Mouse (Mus musculus) megakaryocyte progenitor cell, adult 5-6 weeks (primary cell): Measurements from ENCODE around the gene Tmem245. TPM values are rescaled to one million over a fixed set of nuclear protein-coding genes. Genes with fewer than 3 reads are reported as not detected.
"Not testable (repeated sequence)": the region's sequence is repeated elsewhere in the genome, so short reads cannot be mapped to it uniquely, and the experiment has no call there.

Source experiments
- ATAC-seq: replicated peaks from 2 replicates; pipeline ENCODE4 v1.8.0; 2016; ENCODE audit warnings: mild to moderate bottlenecking, moderate TSS enrichment, inconsistent platforms; ENCODE audit not compliant: poor library complexity
- total RNA-seq, 2 experiments: library from RNA; stranded (forward) in 1 of 2; stranded (reverse) in 1 of 2; fragments of 157-497, 149-512 nt in 1 of 2; fragments of 200-1000 nt in 1 of 2; gene quantifications; 2 replicates each; pipeline versions ENCODE4 v1.2.3 to v1.2.4; 2015 to 2017

Tmem245 gene
- total RNA-seq, 2 experiments from 2014 or later: 5.0 to 14.6 TPM

- no peak for ATAC-seq
These were observed 16.9 kb downstream of the Tmem245 start for GRCm38 (mm10) chr4:56930312-56930711.

GRCm38 (mm10) chr4:56926971-56927370, 20.3 kb downstream of the Tmem245 start:
- ATAC-seq: no peak

- ATAC-seq: no peak
These were observed 25.0 kb downstream of the Tmem245 start for GRCm38 (mm10) chr4:56922229-56922628.

GRCm38 (mm10) chr4:56915732-56916325, 31.4 kb downstream of the Tmem245 start:
- no peak for ATAC-seq

GRCm38 (mm10) chr4:56914761-56915160, 32.5 kb downstream of the Tmem245 start:
- peak; percentile 69 for ATAC-seq

- ATAC-seq: no peak
These were observed 32.9 kb downstream of the Tmem245 start for GRCm38 (mm10) chr4:56914338-56914737.

- no peak for ATAC-seq
These were observed 34.7 kb downstream of the Tmem245 start for GRCm38 (mm10) chr4:56912382-56913001.

GRCm38 (mm10) chr4:56909568-56909967, 37.7 kb downstream of the Tmem245 start:
- ATAC-seq: no peak

- ATAC-seq: no peak
These were observed 39.6 kb downstream of the Tmem245 start for GRCm38 (mm10) chr4:56907671-56908070.

- no peak for ATAC-seq
These were observed 40.3 kb downstream of the Tmem245 start for GRCm38 (mm10) chr4:56906926-56907325.

GRCm38 (mm10) chr4:56905507-56905906, 41.7 kb downstream of the Tmem245 start:
- no peak for ATAC-seq

GRCm38 (mm10) chr4:56901671-56902070, 45.6 kb downstream of the Tmem245 start:
- no peak for ATAC-seq

GRCm38 (mm10) chr4:56899216-56899615, 48.0 kb downstream of the Tmem245 start:
- ATAC-seq: no peak

GRCm38 (mm10) chr4:56897511-56897910, 49.7 kb downstream of the Tmem245 start:
- ATAC-seq: no peak

GRCm38 (mm10) chr4:56894196-56894595, 53.0 kb downstream of the Tmem245 start:
- ATAC-seq: no peak

GRCm38 (mm10) chr4:56892501-56893115, 54.6 kb downstream of the Tmem245 start:
- peak; percentile 74 for ATAC-seq

GRCm38 (mm10) chr4:56888483-56888882, 58.8 kb downstream of the Tmem245 start:
- no peak for ATAC-seq

- 0 out of 2 replicates have a peak, but pooled peaks have one; percentile 31 for ATAC-seq
These were observed 60.8 kb downstream of the Tmem245 start for GRCm38 (mm10) chr4:56886286-56886979.

GRCm38 (mm10) chr4:56880036-56880703, 67.1 kb downstream of the Tmem245 start:
- ATAC-seq: no peak

- ATAC-seq: no peak
These were observed 68.3 kb downstream of the Tmem245 start for GRCm38 (mm10) chr4:56878971-56879370.

- not testable (repeated sequence) for ATAC-seq
These were observed 76.7 kb downstream of the Tmem245 start for GRCm38 (mm10) chr4:56870541-56870940.
